ENCODE assay signal across 15 mouse cellular contexts in genomic region chr7:19752652-19753051, GRCm38 (mm10). TPM values are rescaled to one million over a fixed set of nuclear protein-coding genes. Genes with fewer than 3 reads are reported as not detected.
DNase-seq lines count a peak whose midpoint lies in the region; ATAC-seq and TF ChIP-seq lines count a peak whose summit lies in the region.
"Had no signal": no experiment of that assay in that cellular context is flagged by ENCODE, and none has a peak within 500 bp of the region (broad histone marks: within the 10 kb centered on the region; RNA-seq: fewer than 3 reads in every experiment).

No protein-coding gene starts in this region.

- no peaks in the 10 kb centered on the region for H3K36me3 ChIP-seq in embryonic facial prominence, embryonic 11.5 days (replicated peaks; ENCODE audit: control insufficient read depth, insufficient read depth, low read depth, low read length)
- H3K36me3 ChIP-seq in embryonic facial prominence, embryonic 10.5 days (replicated peaks): peaks cover 9% of the 10 kb centered on the region; the same call in 1 of the 2 replicates
- H3K36me3 ChIP-seq in neural tube, embryonic 15.5 days: no peaks in the 10 kb centered on the region
- H3K36me3 ChIP-seq: forebrain, embryonic 12.5 days had no signal

- H3K4me3 ChIP-seq in embryonic facial prominence, embryonic 11.5 days (ENCODE audit: low read depth, low read length): no peak overlapping the region
- H3K4me3 ChIP-seq in embryonic facial prominence, embryonic 10.5 days: no peak overlapping the region
- H3K4me3 ChIP-seq in layer of hippocampus, adult 2 months: no peak overlapping the region
- H3K4me3 ChIP-seq in neural tube, embryonic 15.5 days (replicated peaks): no peak overlapping the region
- H3K4me3 ChIP-seq: forebrain, embryonic 12.5 days; kidney, embryonic 15.5 days had no signal

- no peaks in the 10 kb centered on the region; the same call in none of the 2 replicates for H3K4me1 ChIP-seq in embryonic facial prominence, embryonic 11.5 days (ENCODE audit: control insufficient read depth, insufficient read depth, low read length)
- peaks cover 25% of the 10 kb centered on the region for H3K4me1 ChIP-seq in embryonic facial prominence, embryonic 10.5 days
- peaks cover 20% of the 10 kb centered on the region for H3K4me1 ChIP-seq in neural tube, embryonic 15.5 days

- DNase-seq in embryonic facial prominence, embryonic 11.5 days (ENCODE audit: low spot score): peak; percentile 37
- no peak for DNase-seq in embryonic facial prominence, embryonic 10.5 days (ENCODE audit: low spot score)
- no peak for DNase-seq in layer of hippocampus, adult 2 months (ENCODE audit: low spot score in 2 of 2)
- no peak for DNase-seq in layer of hippocampus, postnatal 36 days
- peak; percentile 59 for DNase-seq in ZHBTc4 (ENCODE audit: low read depth, low spot score)
- peak; percentile 52 for DNase-seq in lung, postnatal 25 days (ENCODE audit: low spot score)
- no peak for DNase-seq in left cerebral cortex, adult 18-20 months (ENCODE audit: low spot score in 2 of 2)
- DNase-seq: B cell, adult 2 months; right cerebral cortex, postnatal 4 days had no signal

- ATAC-seq in embryonic facial prominence, embryonic 11.5 days (replicated peaks; ENCODE audit: insufficient number of reproducible peaks, low FRiP score, low TSS enrichment, low read depth): no peak
- no peak for ATAC-seq in neural tube, embryonic 15.5 days (ENCODE audit: low FRiP score)
- ATAC-seq: midbrain, embryonic 16.5 days had no signal

- peak; percentile 65 for TF ChIP-seq CTCF in layer of hippocampus, adult 2 months (conservative IDR thresholded peaks at IDR 0.05)

- H3K27ac ChIP-seq in embryonic facial prominence, embryonic 11.5 days (replicated peaks; ENCODE audit: low read depth, low read length): no peak overlapping the region
- H3K27ac ChIP-seq in embryonic facial prominence, embryonic 10.5 days (replicated peaks): no peak overlapping the region
- no peak overlapping the region for H3K27ac ChIP-seq in layer of hippocampus, adult 2 months
- H3K27ac ChIP-seq in neural tube, embryonic 15.5 days (replicated peaks): no peak overlapping the region
- H3K27ac ChIP-seq: forebrain, embryonic 12.5 days; kidney, embryonic 15.5 days had no signal

- no peak overlapping the region for H3K4me2 ChIP-seq in embryonic facial prominence, embryonic 11.5 days (ENCODE audit: low read depth, low read length)
- no peak overlapping the region for H3K4me2 ChIP-seq in neural tube, embryonic 15.5 days
- H3K4me2 ChIP-seq: forebrain, embryonic 12.5 days; kidney, embryonic 15.5 days had no signal

- no peaks in the 10 kb centered on the region for H3K9me3 ChIP-seq in embryonic facial prominence, embryonic 11.5 days (replicated peaks; ENCODE audit: control insufficient read depth, low read length)
- no peaks in the 10 kb centered on the region for H3K9me3 ChIP-seq in embryonic facial prominence, embryonic 10.5 days
- no peaks in the 10 kb centered on the region for H3K9me3 ChIP-seq in neural tube, embryonic 15.5 days (replicated peaks)
- H3K9me3 ChIP-seq: forebrain, embryonic 12.5 days; kidney, embryonic 15.5 days had no signal

- 70% methylated on average over 8 of the region's 8 CpGs for WGBS in embryonic facial prominence, embryonic 11.5 days
- WGBS in embryonic facial prominence, embryonic 10.5 days: 70% methylated on average over 8 of the region's 8 CpGs
- 70% methylated on average over 8 of the region's 8 CpGs for WGBS in neural tube, embryonic 15.5 days

- no peaks in the 10 kb centered on the region for H3K27me3 ChIP-seq in embryonic facial prominence, embryonic 11.5 days (ENCODE audit: control insufficient read depth, insufficient read depth, low read length)
- H3K27me3 ChIP-seq in embryonic facial prominence, embryonic 10.5 days (replicated peaks; ENCODE audit: low read depth, poor library complexity, severe bottlenecking): no peaks in the 10 kb centered on the region
- no peaks in the 10 kb centered on the region for H3K27me3 ChIP-seq in neural tube, embryonic 15.5 days (replicated peaks)
- H3K27me3 ChIP-seq: forebrain, embryonic 12.5 days; kidney, embryonic 15.5 days had no signal

- no peak overlapping the region for H3K9ac ChIP-seq in embryonic facial prominence, embryonic 11.5 days (replicated peaks; ENCODE audit: low read length)
- H3K9ac ChIP-seq in neural tube, embryonic 15.5 days (replicated peaks): no peak overlapping the region
- H3K9ac ChIP-seq: forebrain, embryonic 12.5 days; kidney, embryonic 15.5 days had no signal

RNA-seq across cellular contexts. Expression of gene Nectin2, which starts 2.4 kb away (rescaled TPM):
- polyA plus RNA-seq in embryonic facial prominence, embryonic 11.5 days (2014; fragmentation: Nextera tagmentation; extraction: Ambion mirVana): 69.8 and 73.0 TPM in 2 replicates
- polyA plus RNA-seq in embryonic facial prominence, embryonic 10.5 days (2016; fragmentation: Nextera tagmentation; extraction: Ambion mirVana): 110 TPM in 2 replicates
- total RNA-seq in layer of hippocampus, adult 2 months (2021): 1 to 10 TPM; 4.5 to 5.9 TPM
- total RNA-seq in layer of hippocampus, postnatal 36 days (2021): 1 to 10 TPM; 5.2 to 5.8 TPM
- 1 to 10 TPM; 6.7 to 8.6 TPM for total RNA-seq in left cerebral cortex, adult 18-20 months (2021)
- polyA plus RNA-seq in neural tube, embryonic 15.5 days (2015; fragmentation: Nextera tagmentation; extraction: Ambion mirVana): 56.5 and 68.7 TPM in 2 replicates

RNA-seq across cellular contexts. Expression of gene Bcam, which starts 18.2 kb away (rescaled TPM):
- polyA plus RNA-seq in embryonic facial prominence, embryonic 11.5 days (2014; fragmentation: Nextera tagmentation; extraction: Ambion mirVana): 43.8 and 52.0 TPM in 2 replicates
- polyA plus RNA-seq in embryonic facial prominence, embryonic 10.5 days (2016; fragmentation: Nextera tagmentation; extraction: Ambion mirVana): 68.3 and 79.4 TPM in 2 replicates
- total RNA-seq in layer of hippocampus, adult 2 months (2021): 10 to 100 TPM in 1 of 2 experiments, 1 to 10 TPM in 1; 9.2 to 14.8 TPM
- total RNA-seq in layer of hippocampus, postnatal 36 days (2021): 1 to 10 TPM; 9.5 to 9.8 TPM
- 10 to 100 TPM; 18.6 to 19.1 TPM for total RNA-seq in left cerebral cortex, adult 18-20 months (2021)
- polyA plus RNA-seq in neural tube, embryonic 15.5 days (2015; fragmentation: Nextera tagmentation; extraction: Ambion mirVana): 26.3 and 37.0 TPM in 2 replicates

RNA-seq across cellular contexts. Expression of gene Tomm40, which starts 37.4 kb away (rescaled TPM):
- 123 and 131 TPM in 2 replicates for polyA plus RNA-seq in embryonic facial prominence, embryonic 11.5 days (2014; fragmentation: Nextera tagmentation; extraction: Ambion mirVana)
- polyA plus RNA-seq in embryonic facial prominence, embryonic 10.5 days (2016; fragmentation: Nextera tagmentation; extraction: Ambion mirVana): 216 and 221 TPM in 2 replicates
- 100 to 1,000 TPM; 110 TPM for total RNA-seq in layer of hippocampus, adult 2 months (2021)
- 100 to 1,000 TPM; 110 to 115 TPM for total RNA-seq in layer of hippocampus, postnatal 36 days (2021)
- total RNA-seq in left cerebral cortex, adult 18-20 months (2021): 100 to 1,000 TPM; 116 to 122 TPM
- polyA plus RNA-seq in neural tube, embryonic 15.5 days (2015; fragmentation: Nextera tagmentation; extraction: Ambion mirVana): 155 and 171 TPM in 2 replicates

RNA-seq across cellular contexts. Expression of gene Cblc, which starts 44.0 kb away (rescaled TPM):
- polyA plus RNA-seq in embryonic facial prominence, embryonic 11.5 days (2014; fragmentation: Nextera tagmentation; extraction: Ambion mirVana): 1.1 and 1.7 TPM in 2 replicates
- 1.9 and 2.9 TPM in 2 replicates for polyA plus RNA-seq in embryonic facial prominence, embryonic 10.5 days (2016; fragmentation: Nextera tagmentation; extraction: Ambion mirVana)
- total RNA-seq in layer of hippocampus, adult 2 months (2021): not detected
- not detected for total RNA-seq in layer of hippocampus, postnatal 36 days (2021)
- total RNA-seq in left cerebral cortex, adult 18-20 months (2021): not detected
- polyA plus RNA-seq in neural tube, embryonic 15.5 days (2015; fragmentation: Nextera tagmentation; extraction: Ambion mirVana): 0.69 and 2.2 TPM in 2 replicates
- total RNA-seq: common myeloid progenitor, adult 5-6 weeks; hematopoietic stem cell, adult 5-6 weeks had no signal

RNA-seq across cellular contexts. Expression of gene Apoe, which starts 53.7 kb away (rescaled TPM):
- 180 and 210 TPM in 2 replicates for polyA plus RNA-seq in embryonic facial prominence, embryonic 11.5 days (2014; fragmentation: Nextera tagmentation; extraction: Ambion mirVana)
- 135 and 168 TPM in 2 replicates for polyA plus RNA-seq in embryonic facial prominence, embryonic 10.5 days (2016; fragmentation: Nextera tagmentation; extraction: Ambion mirVana)
- 1,000 to 10,000 TPM; 2,242 to 2,264 TPM for total RNA-seq in layer of hippocampus, adult 2 months (2021)
- total RNA-seq in layer of hippocampus, postnatal 36 days (2021): 1,000 to 10,000 TPM; 2,147 to 2,303 TPM
- total RNA-seq in left cerebral cortex, adult 18-20 months (2021): 1,000 to 10,000 TPM; 1,855 to 2,066 TPM
- 643 and 683 TPM in 2 replicates for polyA plus RNA-seq in neural tube, embryonic 15.5 days (2015; fragmentation: Nextera tagmentation; extraction: Ambion mirVana)

Comparison
In these comparisons a context has a peak if more than half of its experiments do, and no peak if none do; other contexts are left out.
1. DNase-seq: peak in embryonic facial prominence, embryonic 11.5 days (single experiment), ZHBTc4 (single experiment) and lung, postnatal 25 days (single experiment); none in embryonic facial prominence, embryonic 10.5 days (single experiment), layer of hippocampus, adult 2 months (0 of 2), layer of hippocampus, postnatal 36 days (0 of 2) and left cerebral cortex, adult 18-20 months (0 of 2).